Mouse (Mus musculus) midbrain, embryonic 16.5 days (tissue): Measurements from ENCODE around the gene Olfr54. TPM values are rescaled to one million over a fixed set of nuclear protein-coding genes. Genes with fewer than 3 reads are reported as not detected.
"Not testable (repeated sequence)": the region's sequence is repeated elsewhere in the genome, so short reads cannot be mapped to it uniquely, and the experiment has no call there.

Experiments used
- ATAC-seq: fragments of 200-750 bp; cut with Nextera tagmentation; 2 replicates; pipeline ENCODE4 v1.8.0; 2017; ENCODE audit warnings: moderate TSS enrichment
- H3K27ac ChIP-seq: fragments of 300-500 bp; sonication (generic); 2 replicates; pipeline ENCODE4 v1.5.1; 2014; ENCODE audit warnings: mild to moderate bottlenecking, low read length, mixed read lengths
- H3K27me3 ChIP-seq: fragments of 300-500 bp; sonication (generic); 2 replicates; pipeline ENCODE4 v1.6.1; 2014; ENCODE audit warnings: low read depth, low read length, mixed read lengths; ENCODE audit not compliant: control insufficient read depth, insufficient read depth
- H3K36me3 ChIP-seq: fragments of 300-500 bp; sonication (generic); 2 replicates; pipeline ENCODE4 v1.6.1; 2014; ENCODE audit warnings: mild to moderate bottlenecking, low read length, moderate library complexity, mixed read lengths; ENCODE audit not compliant: control insufficient read depth, insufficient read depth
- H3K4me1 ChIP-seq: fragments of 300-500 bp; sonication (generic); 2 replicates; pipeline ENCODE4 v1.6.1; 2014; ENCODE audit warnings: mild to moderate bottlenecking, low read length, mixed read lengths; ENCODE audit not compliant: control insufficient read depth, insufficient read depth
- H3K4me2 ChIP-seq: fragments of 300-500 bp; sonication (generic); 2 replicates; pipeline ENCODE4 v1.6.1; 2014; ENCODE audit warnings: mild to moderate bottlenecking, low read length, mixed read lengths
- H3K4me3 ChIP-seq: fragments of 300-500 bp; sonication (generic); 2 replicates; pipeline ENCODE4 v1.5.1; 2014; ENCODE audit warnings: low read depth, mild to moderate bottlenecking, low read length, moderate library complexity, mixed read lengths
- H3K9ac ChIP-seq: fragments of 300-500 bp; sonication (generic); 2 replicates; pipeline ENCODE4 v1.6.1; 2014; ENCODE audit warnings: low read depth, low read length, mixed read lengths
- H3K9me3 ChIP-seq: fragments of 300-500 bp; sonication (generic); replicated peaks from 2 replicates; pipeline ENCODE4 v1.6.1; 2014; ENCODE audit warnings: mild to moderate bottlenecking, low read length, mixed read lengths; ENCODE audit not compliant: control insufficient read depth, poor library complexity, severe bottlenecking
- WGBS: fragments of 180-500 bp; shearing (Covaris S2); extraction: QIAGEN DNeasy Blood & Tissue Kit; methylation state at CpG from one replicate; pipeline ENCODE4 v1.1.7; 2014; 5-methylcytosine and 5-hydroxymethylcytosine counted together
- polyA plus RNA-seq: library from polyadenylated mRNA; unstranded; fragments of >200 nt; fragmentation: Nextera tagmentation; extraction: Ambion mirVana; gene quantifications from 2 replicates; pipeline ENCODE4 v1.2.1, GENCODE M21; 2015

The Olfr54 gene
- not detected in 2 replicates for polyA plus RNA-seq

GRCm38 (mm10) chr11:51013936-51014335, at the start of gene Olfr54:
Gene Olfr54 (plus strand): TSS chr11:51014236.
- H3K4me3 ChIP-seq: no peak within 1 kb of the TSS
- no peaks in the 10 kb centered on the region for H3K4me1 ChIP-seq
- no peaks in the 10 kb centered on the region for H3K9me3 ChIP-seq
- H3K36me3 ChIP-seq: no peaks in the 10 kb centered on the region
- WGBS: 67% methylated on average over 1 of the region's 1 CpGs
- no peaks in the 10 kb centered on the region for H3K27me3 ChIP-seq
- H3K9ac ChIP-seq: no peak within 1 kb of the TSS
- no peak within 1 kb of the TSS for H3K4me2 ChIP-seq
- no peak within 1 kb of the TSS for H3K27ac ChIP-seq
- no peak for ATAC-seq

- Histone ChIP-seq H3K9ac (no peak overlapping the region), H3K9me3 (no peaks in the 10 kb centered on the region), H3K27me3 (no peaks in the 10 kb centered on the region), H3K4me2 (no peak overlapping the region), H3K4me3 (no peak overlapping the region), H3K4me1 (no peaks in the 10 kb centered on the region), H3K36me3 (no peaks in the 10 kb centered on the region), H3K27ac (no peak overlapping the region)
- WGBS: 86% methylated on average over 2 of the region's 2 CpGs
- no peak for ATAC-seq
These were observed 49.1 kb upstream of the Olfr54 start for GRCm38 (mm10) chr11:50964886-50965285.

GRCm38 (mm10) chr11:50966230-50966629, 47.8 kb upstream of the Olfr54 start, which contains the start of gene Olfr1378:
Gene Olfr1378 (plus strand): TSS chr11:50966530.
- H3K27me3 ChIP-seq: no peaks in the 10 kb centered on the region
- WGBS: 82% methylated on average over 11 of the region's 11 CpGs
- no peaks in the 10 kb centered on the region for H3K9me3 ChIP-seq
- H3K27ac ChIP-seq: no peak within 1 kb of the TSS
- no peaks in the 10 kb centered on the region for H3K4me1 ChIP-seq
- H3K4me2 ChIP-seq: no peak within 1 kb of the TSS
- H3K4me3 ChIP-seq: no peak within 1 kb of the TSS
- H3K36me3 ChIP-seq: no peaks in the 10 kb centered on the region
- no peak within 1 kb of the TSS for H3K9ac ChIP-seq
- no peak for ATAC-seq

- ATAC-seq: no peak
- H3K4me2 ChIP-seq: no peak overlapping the region
- H3K9ac ChIP-seq: no peak overlapping the region
- no peak overlapping the region for H3K4me3 ChIP-seq
- no peaks in the 10 kb centered on the region for H3K27me3 ChIP-seq
- WGBS: 65% methylated on average over 4 of the region's 4 CpGs
- H3K4me1 ChIP-seq: no peaks in the 10 kb centered on the region
- H3K27ac ChIP-seq: no peak overlapping the region
- no peaks in the 10 kb centered on the region for H3K9me3 ChIP-seq
- H3K36me3 ChIP-seq: no peaks in the 10 kb centered on the region
These were observed 36.8 kb upstream of the Olfr54 start for GRCm38 (mm10) chr11:50977216-50977615.

- Histone ChIP-seq H3K4me3 (no peak within 1 kb of the TSS), H3K9ac (no peak within 1 kb of the TSS), H3K36me3 (no peaks in the 10 kb centered on the region), H3K27me3 (no peaks in the 10 kb centered on the region), H3K4me1 (no peaks in the 10 kb centered on the region), H3K9me3 (no peaks in the 10 kb centered on the region), H3K27ac (no peak within 1 kb of the TSS), H3K4me2 (no peak within 1 kb of the TSS)
- ATAC-seq: no peak
- WGBS: 68% methylated on average over 5 of the region's 5 CpGs
These were observed 32.4 kb upstream of the Olfr54 start, which contains the start of gene Olfr1377 for GRCm38 (mm10) chr11:50981667-50982066. Gene Olfr1377 (plus strand): TSS chr11:50981967.

GRCm38 (mm10) chr11:51003296-51003695, 10.7 kb upstream of the Olfr54 start, which contains the start of gene Olfr51:
Gene Olfr51 (plus strand): TSS chr11:51003596.
- Histone ChIP-seq H3K4me3 (no peak within 1 kb of the TSS), H3K9ac (no peak within 1 kb of the TSS), H3K4me2 (no peak within 1 kb of the TSS), H3K9me3 (no peaks in the 10 kb centered on the region; the same call in 1 of the 2 replicates), H3K36me3 (no peaks in the 10 kb centered on the region), H3K27me3 (no peaks in the 10 kb centered on the region), H3K27ac (no peak within 1 kb of the TSS), H3K4me1 (no peaks in the 10 kb centered on the region)
- 74% methylated on average over 5 of the region's 5 CpGs for WGBS
- no peak for ATAC-seq

GRCm38 (mm10) chr11:51011821-51012220, 2.2 kb upstream of the Olfr54 start:
- Histone ChIP-seq H3K9ac (no peak overlapping the region), H3K4me3 (no peak overlapping the region), H3K9me3 (no peaks in the 10 kb centered on the region), H3K36me3 (no peaks in the 10 kb centered on the region), H3K4me2 (no peak overlapping the region), H3K27me3 (no peaks in the 10 kb centered on the region), H3K27ac (no peak overlapping the region), H3K4me1 (no peaks in the 10 kb centered on the region)
- 75% methylated on average over 5 of the region's 5 CpGs for WGBS
- ATAC-seq: no peak

- Histone ChIP-seq H3K4me1 (no peaks in the 10 kb centered on the region), H3K9ac (no peak overlapping the region), H3K4me3 (no peak overlapping the region), H3K27ac (no peak overlapping the region), H3K27me3 (no peaks in the 10 kb centered on the region), H3K36me3 (no peaks in the 10 kb centered on the region), H3K9me3 (no peaks in the 10 kb centered on the region), H3K4me2 (no peak overlapping the region)
- ATAC-seq: no peak
- 51% methylated on average over 2 of the region's 2 CpGs for WGBS
These were observed 2.3 kb downstream of the Olfr54 start for GRCm38 (mm10) chr11:51016341-51016740.

- not testable (repeated sequence) for H3K4me2 ChIP-seq, H3K27ac ChIP-seq, H3K36me3 ChIP-seq, H3K9me3 ChIP-seq, H3K9ac ChIP-seq, H3K4me3 ChIP-seq, ATAC-seq, H3K27me3 ChIP-seq, H3K4me1 ChIP-seq
- 90% methylated on average over 11 of the region's 11 CpGs for WGBS
These were observed 12.8 kb downstream of the Olfr54 start for GRCm38 (mm10) chr11:51026811-51027210.
